Mouse (Mus musculus) small intestine, adult 2 months (tissue): ENCODE data around the gene Pyy. TPM values are rescaled to one million over a fixed set of nuclear protein-coding genes. Genes with fewer than 3 reads are reported as not detected.

Experiments
- H3K27ac ChIP-seq: fragments of 200-500 bp; 2 replicates; pipeline ENCODE4 v1.5.1; 2012; ENCODE audit warnings: low read depth, low read length, control low read depth, inconsistent platforms; ENCODE audit not compliant: insufficient read depth
- H3K27me3 ChIP-seq: fragments of 200-500 bp; 2 replicates; pipeline ENCODE4 v1.6.1; 2012; ENCODE audit warnings: mild to moderate bottlenecking, moderate library complexity, low read length, inconsistent platforms; ENCODE audit not compliant: control insufficient read depth, insufficient read depth
- H3K36me3 ChIP-seq: fragments of 200-500 bp; 2 replicates; pipeline ENCODE4 v1.6.1; 2012; ENCODE audit warnings: mild to moderate bottlenecking, low read length, control low read depth, inconsistent platforms; ENCODE audit not compliant: control insufficient read depth, insufficient read depth
- H3K4me1 ChIP-seq: fragments of 200-500 bp; 2 replicates; pipeline ENCODE4 v1.6.1; 2012; ENCODE audit warnings: low read length, inconsistent platforms, mixed read lengths; ENCODE audit not compliant: control insufficient read depth, insufficient read depth, insufficient read length
- H3K4me3 ChIP-seq: fragments of 200-500 bp; 2 replicates; pipeline ENCODE4 v1.5.1; 2012; ENCODE audit warnings: low read depth, mild to moderate bottlenecking, control low read depth, inconsistent platforms, low read length, moderate library complexity
- CTCF ChIP-seq: fragments of 200-500 bp; IDR thresholded peaks from 2 replicates; pipeline ENCODE4 v1.5.1; 2012; ENCODE audit warnings: low read depth, mild to moderate bottlenecking, control low read depth, inconsistent platforms, low read length, moderate library complexity, mixed read lengths; ENCODE audit not compliant: insufficient replicate concordance, insufficient read length; ENCODE audit errors: extremely low read depth
- POLR2A ChIP-seq: fragments of 200-500 bp; IDR thresholded peaks from 2 replicates; pipeline ENCODE4 v1.6.1; 2012; ENCODE audit warnings: low read depth, mild to moderate bottlenecking, control low read depth, inconsistent platforms, low read length, moderate library complexity
- WGBS: fragments of 180-500 bp; shearing (Covaris S2); methylation state at CpG from one replicate; pipeline ENCODE4 v1.1.7; 2018; 5-methylcytosine and 5-hydroxymethylcytosine counted together
- polyA plus RNA-seq: library from polyadenylated mRNA; depleted of rRNA; stranded (reverse); fragments of >200 nt; gene quantifications from 2 replicates; pipeline ENCODE4 v1.2.3, GENCODE M21; 2012

The Pyy gene
- polyA plus RNA-seq, 1 experiment, result 596 TPM

GRCm38 (mm10) chr11:102084159-102084558 is 23.5 kb downstream of the Pyy start:
- 86% methylated on average over 7 of the region's 7 CpGs for WGBS
- no peak overlapping the region for H3K27ac ChIP-seq
- H3K4me3 ChIP-seq, result no peak overlapping the region
- no peaks in the 10 kb centered on the region for H3K36me3 ChIP-seq
- peaks cover 6% of the 10 kb centered on the region for H3K4me1 ChIP-seq
- no peak for TF ChIP-seq CTCF
- no peak for TF ChIP-seq POLR2A
- H3K27me3 ChIP-seq, result no peaks in the 10 kb centered on the region

- 46% methylated on average over 4 of the region's 4 CpGs for WGBS
- no peak overlapping the region for H3K4me3 ChIP-seq
- H3K36me3 ChIP-seq, result no peaks in the 10 kb centered on the region
- TF ChIP-seq CTCF (no peak), POLR2A (no peak)
- H3K27ac ChIP-seq, result no peak overlapping the region
- H3K4me1 ChIP-seq, result peaks cover 6% of the 10 kb centered on the region
- no peaks in the 10 kb centered on the region for H3K27me3 ChIP-seq
These were observed 24.4 kb downstream of the Pyy start for GRCm38 (mm10) chr11:102083193-102083592.

- WGBS, result under 1% methylated on average over 18 of the region's 18 CpGs
- TF ChIP-seq CTCF, result no peak
- TF ChIP-seq POLR2A, result no peak
- no peak overlapping the region for H3K27ac ChIP-seq
- no peaks in the 10 kb centered on the region for H3K27me3 ChIP-seq
- H3K36me3 ChIP-seq, result no peaks in the 10 kb centered on the region
- peaks cover 4% of the 10 kb centered on the region for H3K4me1 ChIP-seq
- H3K4me3 ChIP-seq, result no peak overlapping the region
These were observed 25.3 kb downstream of the Pyy start for GRCm38 (mm10) chr11:102082322-102082721.

GRCm38 (mm10) chr11:102073722-102074121 is 33.9 kb downstream of the Pyy start:
- Histone ChIP-seq H3K4me1 (no peaks in the 10 kb centered on the region), H3K36me3 (no peaks in the 10 kb centered on the region), H3K27ac (no peak overlapping the region), H3K4me3 (no peak overlapping the region), H3K27me3 (no peaks in the 10 kb centered on the region)
- 35% methylated on average over 14 of the region's 14 CpGs for WGBS
- TF ChIP-seq CTCF (no peak), POLR2A (no peak)

GRCm38 (mm10) chr11:102072729-102073128 is 34.9 kb downstream of the Pyy start:
- Histone ChIP-seq H3K27me3 (no peaks in the 10 kb centered on the region), H3K27ac (no peak overlapping the region), H3K4me3 (no peak overlapping the region), H3K4me1 (no peaks in the 10 kb centered on the region), H3K36me3 (no peaks in the 10 kb centered on the region)
- no peak for TF ChIP-seq POLR2A
- TF ChIP-seq CTCF, result no peak
- 80% methylated on average over 5 of the region's 5 CpGs for WGBS

GRCm38 (mm10) chr11:102070426-102070825 is 37.2 kb downstream of the Pyy start:
- 39% methylated on average over 12 of the region's 13 CpGs for WGBS
- Histone ChIP-seq H3K27ac (no peak overlapping the region), H3K4me3 (no peak overlapping the region), H3K27me3 (no peaks in the 10 kb centered on the region), H3K4me1 (no peaks in the 10 kb centered on the region), H3K36me3 (no peaks in the 10 kb centered on the region)
- TF ChIP-seq CTCF, result no peak
- TF ChIP-seq POLR2A, result no peak

GRCm38 (mm10) chr11:102069633-102070032 is 38.0 kb downstream of the Pyy start:
- WGBS, result 79% methylated on average over 11 of the region's 11 CpGs
- H3K36me3 ChIP-seq, result no peaks in the 10 kb centered on the region
- no peaks in the 10 kb centered on the region for H3K27me3 ChIP-seq
- H3K4me3 ChIP-seq, result no peak overlapping the region
- no peak for TF ChIP-seq CTCF
- TF ChIP-seq POLR2A, result no peak
- H3K27ac ChIP-seq, result no peak overlapping the region
- H3K4me1 ChIP-seq, result no peaks in the 10 kb centered on the region

GRCm38 (mm10) chr11:102068969-102069368 is 38.7 kb downstream of the Pyy start:
- 41% methylated on average over 2 of the region's 2 CpGs for WGBS
- no peak for TF ChIP-seq CTCF
- no peak for TF ChIP-seq POLR2A
- no peaks in the 10 kb centered on the region for H3K4me1 ChIP-seq
- no peak overlapping the region for H3K4me3 ChIP-seq
- no peaks in the 10 kb centered on the region for H3K36me3 ChIP-seq
- no peak overlapping the region for H3K27ac ChIP-seq
- no peaks in the 10 kb centered on the region for H3K27me3 ChIP-seq
